Mouse (Mus musculus) megakaryocyte, embryonic 14.5 days (primary cell): Measurements from ENCODE around the gene F2rl1.

ENCODE experiments used
- FLI1 ChIP-seq: IDR thresholded peaks from 2 replicates; pipeline ENCODE4 v1.6.1; 2012; ENCODE audit warnings: low read length, inconsistent platforms, mixed read lengths
- GATA1 ChIP-seq: IDR thresholded peaks from 3 replicates; pipeline ENCODE4 v1.6.1; 2012; ENCODE audit warnings: mixed read lengths, low read length, inconsistent platforms, borderline replicate concordance

DNA sequence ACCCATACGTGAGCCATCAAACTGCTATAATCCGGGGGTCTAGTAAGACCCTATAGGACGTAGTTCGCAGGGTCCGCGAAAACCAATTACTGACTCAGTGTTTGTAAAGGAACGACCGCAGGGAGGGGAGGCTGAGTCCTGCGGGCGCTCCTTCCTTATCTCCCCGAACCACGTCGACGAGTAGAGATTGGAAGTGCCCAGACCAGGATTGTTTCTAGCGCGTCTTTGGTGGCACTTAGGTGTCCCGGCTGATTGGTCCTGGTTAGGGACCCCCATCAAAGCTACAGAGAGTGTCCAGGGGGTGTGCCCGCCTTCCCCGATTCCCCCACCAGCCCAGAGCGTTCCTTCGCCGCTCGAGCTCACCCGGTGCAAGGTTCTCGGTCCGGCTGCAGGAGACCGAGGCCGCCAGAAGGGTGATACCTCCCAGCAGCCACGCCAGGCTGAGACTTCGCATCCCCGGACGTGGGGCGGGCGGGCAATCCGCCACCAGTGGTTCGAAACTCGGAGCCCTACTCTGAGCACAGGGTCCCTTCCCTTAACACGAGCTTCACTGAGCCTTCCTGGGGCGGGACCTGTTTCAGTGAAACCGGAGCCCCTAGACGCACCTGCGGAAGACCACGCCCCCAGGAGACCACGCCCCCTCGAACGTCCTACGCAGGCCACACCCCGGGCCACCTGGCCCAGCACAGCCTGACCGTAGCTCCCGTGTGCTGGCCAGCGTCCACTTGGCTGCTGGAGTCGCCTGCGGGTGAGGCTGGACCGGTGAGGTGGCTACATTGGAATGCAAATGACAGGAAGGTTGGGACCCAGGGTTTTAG lies at the start of gene F2rl1:
- no peak for TF ChIP-seq GATA1
- no peak for TF ChIP-seq FLI1
